Mouse (Mus musculus) hindbrain, embryonic 13.5 days (tissue): ENCODE data around the gene Mylk. TPM values are rescaled to one million over a fixed set of nuclear protein-coding genes. Genes with fewer than 3 reads are reported as not detected.

Source experiments
- ATAC-seq: fragments of 200-750 bp; cut with Nextera tagmentation; 2 replicates; pipeline ENCODE4 v1.8.0; 2017; ENCODE audit warnings: moderate TSS enrichment; ENCODE audit not compliant: low FRiP score
- H3K27ac ChIP-seq: fragments of 300-500 bp; sonication (generic); 2 replicates; pipeline ENCODE4 v1.5.1; 2015; ENCODE audit warnings: inconsistent platforms, mild to moderate bottlenecking, moderate library complexity
- H3K27me3 ChIP-seq: fragments of 300-500 bp; sonication (generic); 2 replicates; pipeline ENCODE4 v1.6.1; 2015; ENCODE audit warnings: mild to moderate bottlenecking, inconsistent platforms
- H3K36me3 ChIP-seq: fragments of 300-500 bp; sonication (generic); 2 replicates; pipeline ENCODE4 v1.6.1; 2015; ENCODE audit warnings: mild to moderate bottlenecking, inconsistent platforms
- H3K4me1 ChIP-seq: fragments of 300-500 bp; sonication (generic); replicated peaks from 2 replicates; pipeline ENCODE4 v1.6.1; 2015; ENCODE audit warnings: inconsistent platforms
- H3K4me2 ChIP-seq: fragments of 300-500 bp; sonication (generic); 2 replicates; pipeline ENCODE4 v1.6.1; 2015; ENCODE audit warnings: inconsistent platforms, mild to moderate bottlenecking, moderate library complexity
- H3K4me3 ChIP-seq: fragments of 300-500 bp; sonication (generic); 2 replicates; pipeline ENCODE4 v1.5.1; 2015; ENCODE audit warnings: mild to moderate bottlenecking, inconsistent platforms
- H3K9ac ChIP-seq: fragments of 300-500 bp; sonication (generic); 2 replicates; pipeline ENCODE4 v1.6.1; 2015; ENCODE audit warnings: mild to moderate bottlenecking, inconsistent platforms
- H3K9me3 ChIP-seq: fragments of 300-500 bp; sonication (generic); 2 replicates; pipeline ENCODE4 v1.6.1; 2016; ENCODE audit warnings: inconsistent platforms
- WGBS: fragments of 180-500 bp; shearing (Covaris S2); methylation state at CpG from one replicate; pipeline ENCODE4 v1.1.7; 2015; 5-methylcytosine and 5-hydroxymethylcytosine counted together
- polyA plus RNA-seq: library from polyadenylated mRNA; unstranded; fragments of >200 nt; fragmentation: Nextera tagmentation; extraction: Ambion mirVana; gene quantifications from 2 replicates; pipeline ENCODE4 v1.2.1, GENCODE M21; 2015

Mylk gene
- polyA plus RNA-seq, 1 experiment from 2014 or later, result 5.0 TPM

GRCm38 (mm10) chr16:35024300-35024699 is 279.3 kb downstream of the Mylk start:
- ATAC-seq, result no peak
- no peak overlapping the region for H3K9ac ChIP-seq
- peaks cover 19% of the 10 kb centered on the region for H3K36me3 ChIP-seq
- 87% methylated on average over 5 of the region's 5 CpGs for WGBS
- H3K4me3 ChIP-seq, result no peak overlapping the region
- no peak overlapping the region for H3K4me2 ChIP-seq
- H3K27me3 ChIP-seq, result peaks cover 15% of the 10 kb centered on the region
- no peak overlapping the region for H3K27ac ChIP-seq
- H3K4me1 ChIP-seq, result peaks cover 9% of the 10 kb centered on the region; the same call in 1 of the 2 replicates
- no peaks in the 10 kb centered on the region for H3K9me3 ChIP-seq

- 95% methylated on average over 4 of the region's 4 CpGs for WGBS
- no peak overlapping the region for H3K4me3 ChIP-seq
- H3K9me3 ChIP-seq, result no peaks in the 10 kb centered on the region
- no peak overlapping the region for H3K27ac ChIP-seq
- H3K4me2 ChIP-seq, result no peak overlapping the region
- no peak for ATAC-seq
- peaks cover 9% of the 10 kb centered on the region; the same call in 1 of the 2 replicates for H3K4me1 ChIP-seq
- H3K27me3 ChIP-seq, result peaks cover 6% of the 10 kb centered on the region
- peaks cover 21% of the 10 kb centered on the region for H3K36me3 ChIP-seq
- no peak overlapping the region for H3K9ac ChIP-seq
Observed at GRCm38 (mm10) chr16:35025347-35025746, 280.3 kb downstream of the Mylk start.

DNA sequence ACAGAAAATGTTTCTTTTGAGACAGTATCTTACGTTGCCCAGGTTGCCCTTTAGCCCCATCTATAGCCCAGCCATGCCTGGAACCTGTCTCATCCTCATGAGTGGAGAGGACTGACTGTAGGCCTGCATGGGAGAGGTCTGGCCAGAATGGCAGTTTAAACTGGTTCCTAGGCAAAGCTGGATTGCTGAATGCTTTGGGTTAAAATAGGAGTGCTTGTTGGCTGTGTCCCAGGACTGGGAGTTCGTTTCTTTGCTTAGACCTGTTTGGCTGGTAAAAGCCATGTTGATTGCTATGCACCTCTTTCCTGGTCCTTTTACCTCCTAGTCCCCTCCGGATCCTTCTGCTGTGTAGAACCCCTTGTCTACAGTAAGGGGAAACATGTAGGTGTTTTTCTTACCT is 288.2 kb downstream of the Mylk start:
- Histone ChIP-seq H3K9me3 (no peaks in the 10 kb centered on the region), H3K4me3 (no peak overlapping the region), H3K9ac (no peak overlapping the region), H3K27me3 (no peaks in the 10 kb centered on the region), H3K27ac (no peak overlapping the region), H3K4me1 (peaks cover 4% of the 10 kb centered on the region), H3K4me2 (no peak overlapping the region), H3K36me3 (peaks cover 21% of the 10 kb centered on the region)
- ATAC-seq, result no peak
- 95% methylated on average over 3 of the region's 3 CpGs for WGBS

DNA sequence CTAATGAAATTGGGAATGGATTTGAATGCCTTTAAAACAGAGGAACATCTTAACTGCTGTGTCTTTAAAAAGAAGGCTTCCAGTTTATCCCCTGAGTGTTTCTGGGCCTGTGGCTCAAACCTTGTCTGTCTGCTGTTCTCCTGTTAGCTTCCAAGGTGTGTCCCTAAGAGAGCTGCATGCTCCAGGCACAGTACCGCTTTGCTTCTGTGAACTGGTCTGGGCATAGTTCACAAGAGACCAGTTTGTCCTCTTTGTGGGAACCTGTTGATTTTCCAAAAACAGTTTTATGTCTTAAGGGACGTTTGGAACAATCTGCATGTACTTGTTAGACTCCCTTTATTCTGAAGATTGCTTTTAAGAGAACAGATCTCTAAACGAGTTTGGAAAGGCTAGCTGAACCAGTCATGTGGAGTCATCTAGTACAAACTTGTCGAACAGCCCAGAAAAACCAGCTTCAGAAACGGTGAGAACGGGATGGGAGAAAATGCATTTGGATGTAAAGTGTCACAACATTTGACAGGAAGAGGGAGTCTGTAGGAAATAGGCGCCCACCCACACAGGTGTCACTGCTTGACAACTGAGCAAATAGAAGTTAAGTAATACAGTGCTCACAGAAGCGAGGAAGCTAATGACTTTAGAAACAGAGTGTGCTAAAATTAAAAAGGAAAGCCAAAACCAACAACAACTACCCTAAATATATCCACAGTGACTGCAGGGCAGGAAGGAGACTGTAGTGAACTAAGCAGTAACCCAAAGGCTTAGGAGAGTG is 289.0 kb downstream of the Mylk start:
- H3K36me3 ChIP-seq, result peaks cover 14% of the 10 kb centered on the region
- no peak for ATAC-seq
- no peaks in the 10 kb centered on the region for H3K9me3 ChIP-seq

DNA sequence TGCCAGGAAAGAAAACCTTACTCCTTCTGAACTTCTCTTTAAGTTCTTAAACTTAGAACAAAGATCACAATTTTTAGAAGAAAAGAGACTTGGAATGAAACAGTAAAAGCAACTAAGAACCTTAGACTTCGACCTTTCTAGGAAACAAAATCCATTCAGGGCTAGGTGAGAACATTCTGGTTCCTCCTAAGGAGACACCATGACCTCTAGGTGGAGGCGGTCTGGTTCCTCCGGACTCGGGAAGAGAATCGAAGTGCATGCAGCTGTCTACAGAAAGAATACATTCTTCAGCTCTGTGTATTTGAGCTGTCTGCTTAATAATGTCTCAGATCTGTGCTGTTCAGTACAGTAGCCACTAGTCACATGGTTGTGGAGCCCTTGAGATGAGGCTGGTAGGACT is 290.0 kb downstream of the Mylk start:
- no peak overlapping the region for H3K27ac ChIP-seq
- no peak overlapping the region for H3K4me2 ChIP-seq
- H3K4me3 ChIP-seq, result no peak overlapping the region
- WGBS, result 94% methylated on average over 5 of the region's 5 CpGs
- ATAC-seq, result no peak
- H3K4me1 ChIP-seq, result peaks cover 10% of the 10 kb centered on the region
- no peaks in the 10 kb centered on the region for H3K27me3 ChIP-seq
- no peak overlapping the region for H3K9ac ChIP-seq
- H3K9me3 ChIP-seq, result no peaks in the 10 kb centered on the region
- H3K36me3 ChIP-seq, result peaks cover 16% of the 10 kb centered on the region

More for the DNA sequence above, 289.0 kb downstream of the Mylk start:
- peaks cover 9% of the 10 kb centered on the region for H3K4me1 ChIP-seq
- 81% methylated on average over 8 of the region's 8 CpGs for WGBS
- no peak overlapping the region for H3K4me2 ChIP-seq
- H3K4me3 ChIP-seq, result no peak overlapping the region
- no peak overlapping the region for H3K9ac ChIP-seq
- no peaks in the 10 kb centered on the region for H3K27me3 ChIP-seq
- no peak overlapping the region for H3K27ac ChIP-seq

GRCm38 (mm10) chr16:35036754-35037153 is 291.7 kb downstream of the Mylk start:
- WGBS, result 90% methylated on average over 5 of the region's 5 CpGs
- ATAC-seq, result no peak
- no peak overlapping the region for H3K4me2 ChIP-seq

GRCm38 (mm10) chr16:35038343-35039057 is 293.5 kb downstream of the Mylk start:
- H3K27ac ChIP-seq, result 0 out of 2 replicates have a peak overlapping the region, but pooled peaks have one; percentile 18
- 15% methylated on average over 4 of the region's 4 CpGs for WGBS
- no peak overlapping the region for H3K4me3 ChIP-seq
- peaks cover 10% of the 10 kb centered on the region for H3K4me1 ChIP-seq
- H3K9me3 ChIP-seq, result no peaks in the 10 kb centered on the region
- H3K27me3 ChIP-seq, result no peaks in the 10 kb centered on the region
- peaks cover 24% of the 10 kb centered on the region for H3K36me3 ChIP-seq
- H3K4me2 ChIP-seq, result no peak overlapping the region
- no peak for ATAC-seq
- H3K9ac ChIP-seq, result no peak overlapping the region

More at GRCm38 (mm10) chr16:35036754-35037153, 291.7 kb downstream of the Mylk start:
- no peaks in the 10 kb centered on the region for H3K9me3 ChIP-seq
- no peak overlapping the region for H3K4me3 ChIP-seq
- H3K4me1 ChIP-seq, result peaks cover 10% of the 10 kb centered on the region
- H3K27ac ChIP-seq, result no peak overlapping the region
- no peaks in the 10 kb centered on the region for H3K27me3 ChIP-seq
- H3K36me3 ChIP-seq, result peaks cover 18% of the 10 kb centered on the region
- H3K9ac ChIP-seq, result no peak overlapping the region

- 63% methylated on average over 1 of the region's 1 CpGs for WGBS
- Histone ChIP-seq H3K27ac (no peak overlapping the region), H3K36me3 (peaks cover 28% of the 10 kb centered on the region), H3K9me3 (no peaks in the 10 kb centered on the region), H3K4me2 (no peak overlapping the region), H3K27me3 (no peaks in the 10 kb centered on the region), H3K4me1 (peaks cover 10% of the 10 kb centered on the region), H3K9ac (no peak overlapping the region), H3K4me3 (no peak overlapping the region)
- no peak for ATAC-seq
Observed at GRCm38 (mm10) chr16:35040154-35040553, 295.1 kb downstream of the Mylk start.

- Histone ChIP-seq H3K36me3 (peaks cover 28% of the 10 kb centered on the region), H3K27me3 (no peaks in the 10 kb centered on the region), H3K27ac (no peak overlapping the region), H3K9me3 (no peaks in the 10 kb centered on the region), H3K4me2 (no peak overlapping the region), H3K4me1 (peaks cover 10% of the 10 kb centered on the region), H3K9ac (no peak overlapping the region), H3K4me3 (no peak overlapping the region)
- WGBS, result 90% methylated on average over 7 of the region's 7 CpGs
- ATAC-seq, result no peak
Observed at GRCm38 (mm10) chr16:35041001-35041400, 296.0 kb downstream of the Mylk start.

GRCm38 (mm10) chr16:35046081-35046775 is 301.2 kb downstream of the Mylk start:
- Histone ChIP-seq H3K27ac (no peak overlapping the region), H3K4me3 (no peak overlapping the region), H3K36me3 (peaks cover 17% of the 10 kb centered on the region), H3K4me1 (peaks cover 4% of the 10 kb centered on the region), H3K27me3 (no peaks in the 10 kb centered on the region), H3K9me3 (no peaks in the 10 kb centered on the region), H3K4me2 (no peak overlapping the region), H3K9ac (no peak overlapping the region)
- WGBS, result 88% methylated on average over 6 of the region's 6 CpGs
- ATAC-seq, result no peak

GRCm38 (mm10) chr16:35047272-35047969 is 302.4 kb downstream of the Mylk start:
- Histone ChIP-seq H3K9ac (no peak overlapping the region), H3K4me2 (no peak overlapping the region), H3K9me3 (no peaks in the 10 kb centered on the region), H3K27me3 (no peaks in the 10 kb centered on the region), H3K36me3 (peaks cover 11% of the 10 kb centered on the region), H3K4me1 (peaks cover 11% of the 10 kb centered on the region), H3K4me3 (no peak overlapping the region), H3K27ac (no peak overlapping the region)
- 94% methylated on average over 6 of the region's 6 CpGs for WGBS
- ATAC-seq, result no peak
